Mouse (Mus musculus): ENCODE data around the gene Ntf3.
A peak's percentile ranks its signal among the peaks of the same experiment; 100 is the strongest.

Gene Ntf3

DNA sequence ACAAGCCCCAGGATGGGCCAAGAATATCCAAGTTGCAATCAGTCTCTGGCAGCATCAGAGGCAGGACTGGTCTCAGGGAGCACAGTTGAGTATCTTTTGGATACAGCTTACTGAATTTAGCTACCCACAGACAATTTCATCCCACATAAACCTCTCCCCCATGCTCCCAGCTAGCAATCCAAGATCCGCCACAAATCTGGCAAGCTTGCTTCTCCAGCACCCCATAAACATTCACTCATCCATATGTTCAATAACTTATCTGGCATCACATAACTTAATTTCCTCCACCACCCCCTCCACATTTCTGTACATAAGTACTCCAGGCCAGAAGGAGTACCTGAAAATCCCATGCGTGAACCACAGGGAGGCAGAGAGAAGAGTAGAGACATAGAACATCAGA is 10.8 kb downstream of the Ntf3 start:
- no peak for DNase-seq

DNA sequence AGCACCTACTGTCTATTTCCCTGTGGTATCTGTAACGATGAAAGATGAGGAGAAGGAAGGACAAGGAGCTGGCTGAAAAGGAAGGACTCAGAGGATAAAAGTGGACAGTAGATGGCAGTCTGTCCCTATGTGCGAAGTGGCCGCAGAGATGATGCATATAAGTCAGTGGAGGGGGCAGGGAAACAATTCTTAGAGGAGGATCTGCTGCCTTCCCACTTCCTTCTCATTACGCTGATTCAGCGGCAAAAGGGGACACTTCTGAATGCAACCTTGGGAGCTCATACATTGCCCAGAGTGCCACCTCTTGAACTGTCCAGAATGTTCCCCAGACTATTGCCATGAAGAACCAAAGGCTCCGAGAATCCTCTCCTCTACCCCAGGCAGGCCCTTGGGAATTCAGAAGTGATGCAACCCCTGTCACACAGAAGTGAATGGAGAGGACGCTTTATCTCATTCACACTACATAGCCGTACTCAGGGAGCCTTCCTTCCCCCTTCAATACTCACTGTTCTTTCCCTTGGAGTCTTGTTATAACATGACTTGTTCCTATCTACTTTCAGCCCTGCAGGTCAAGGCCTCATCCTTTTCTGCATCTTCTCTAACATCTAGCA is 12.2 kb downstream of the Ntf3 start:
- no peak for DNase-seq

DNA sequence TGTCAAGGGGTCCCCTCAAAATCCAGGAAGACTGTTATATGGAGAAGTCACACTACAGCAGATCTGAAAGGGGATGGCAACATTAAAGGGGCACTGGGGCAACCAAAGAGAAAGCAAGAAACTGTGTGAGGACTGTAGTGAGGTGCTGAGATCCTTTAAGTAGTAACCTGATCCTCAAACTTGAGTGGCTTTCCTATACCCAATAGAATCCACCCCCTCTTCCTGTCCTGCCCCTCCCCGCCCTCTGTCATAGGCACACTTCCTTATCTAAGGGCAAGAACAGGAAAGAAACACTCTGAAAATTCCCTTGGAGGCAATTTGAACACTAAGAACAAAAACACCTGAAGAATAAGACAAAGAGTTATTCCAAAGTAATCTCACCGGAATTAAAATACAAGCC is 13.6 kb downstream of the Ntf3 start:
- DNase-seq: no peak

DNA sequence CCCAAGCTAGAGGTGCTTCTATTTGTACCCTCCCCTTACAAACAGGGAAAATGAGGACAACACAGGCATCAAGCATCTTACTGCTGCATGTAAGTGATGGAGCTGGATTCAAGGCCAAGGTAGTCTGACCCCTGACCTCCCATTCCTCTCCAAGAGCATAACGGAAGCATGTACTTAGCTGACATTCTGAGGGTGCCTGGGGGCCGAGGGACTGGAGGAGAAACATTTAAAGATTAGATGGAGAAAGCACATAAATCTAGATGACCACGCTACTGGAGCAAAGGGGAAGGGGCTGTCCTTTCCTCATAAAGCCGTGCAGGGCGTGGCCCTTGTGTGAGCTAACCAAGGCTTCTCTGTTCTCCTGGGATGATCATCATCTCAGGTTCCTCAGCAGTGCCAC is 23.1 kb downstream of the Ntf3 start:
- no peak for DNase-seq

DNA sequence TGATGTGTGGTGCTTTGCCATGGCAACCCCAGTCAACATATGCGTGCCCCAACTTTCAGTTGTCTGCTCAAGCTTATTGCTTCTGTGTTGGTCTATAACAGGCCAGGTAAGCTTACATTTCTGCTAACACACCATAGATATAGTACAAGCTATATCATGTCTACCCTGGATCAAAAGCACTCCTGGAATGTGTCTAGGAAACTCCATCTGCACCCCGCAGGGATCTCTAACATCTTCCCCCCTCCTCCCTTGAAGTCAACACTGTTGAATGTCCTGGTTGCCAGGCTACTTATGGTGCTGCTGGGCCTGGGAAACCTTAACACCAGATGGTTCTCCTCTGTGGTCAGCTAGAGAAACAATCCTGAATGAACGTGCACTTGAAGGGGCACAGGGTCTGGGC is 24.0 kb downstream of the Ntf3 start:
- no peak for DNase-seq

DNA sequence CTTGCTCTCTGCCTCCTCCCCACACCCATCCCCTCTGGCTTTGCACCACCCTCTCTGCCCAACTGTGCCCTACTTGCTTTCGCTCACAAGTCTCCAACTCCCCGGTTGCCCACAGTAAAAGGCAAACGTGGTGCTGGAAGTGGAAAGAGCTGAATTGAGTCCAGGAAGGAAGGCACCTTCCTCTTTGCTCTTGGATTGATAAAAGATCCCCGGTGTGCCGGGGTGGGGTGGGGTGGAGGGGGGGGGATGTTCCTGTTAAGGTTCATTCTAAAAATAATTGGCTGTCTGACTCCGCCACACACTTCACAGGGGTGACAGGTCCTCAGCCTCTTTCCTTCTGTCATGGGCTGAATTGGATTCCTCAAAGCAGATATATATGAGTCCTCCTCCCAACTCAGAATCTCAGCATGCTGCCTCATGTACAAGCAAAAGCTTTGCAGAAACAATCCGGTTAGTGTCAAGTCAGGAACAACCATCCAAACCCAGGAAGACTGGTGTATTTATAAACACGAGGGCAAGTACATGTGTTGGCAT is 24.6 kb downstream of the Ntf3 start:
- DNase-seq: no peak

DNA sequence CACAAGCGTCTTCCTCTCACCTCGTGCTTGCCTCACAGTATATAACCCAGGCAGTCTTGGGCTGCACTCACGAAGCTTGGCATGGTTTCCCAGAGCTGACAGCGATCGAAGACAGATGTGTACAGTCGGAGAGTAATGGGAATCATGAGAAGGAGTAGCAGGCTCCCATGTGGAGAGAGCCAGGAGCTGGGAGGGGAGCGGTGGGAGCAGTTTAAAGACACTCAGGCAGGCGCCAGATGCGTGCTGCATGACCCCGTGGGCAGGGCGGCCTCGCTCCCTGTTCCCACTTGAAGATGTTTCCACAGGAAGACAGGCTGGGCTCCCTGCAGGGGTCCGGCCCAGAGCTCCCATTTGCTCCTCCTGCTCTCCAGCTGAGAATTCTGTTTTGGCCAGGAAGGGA is 25.2 kb downstream of the Ntf3 start:
- DNase-seq: peak; percentile 29

DNA sequence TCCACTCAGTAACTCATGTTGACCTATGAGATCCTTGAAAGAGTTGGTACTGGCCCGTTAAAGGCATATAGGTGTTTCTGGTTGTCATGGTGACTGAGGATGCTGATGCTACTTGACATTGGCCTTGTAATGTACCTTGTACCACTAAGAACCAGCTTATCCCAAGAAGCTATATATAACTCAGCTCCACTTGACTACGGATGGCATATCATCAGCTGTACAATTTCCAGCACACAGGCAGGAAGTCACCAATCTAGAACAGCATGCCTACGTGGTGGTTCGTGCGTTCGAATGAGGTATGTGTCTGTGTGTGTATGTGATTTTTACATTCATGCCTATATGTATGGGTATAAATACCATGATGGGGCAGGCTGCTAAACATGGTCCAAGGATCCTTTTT is 25.7 kb downstream of the Ntf3 start:
- no peak for DNase-seq

DNA sequence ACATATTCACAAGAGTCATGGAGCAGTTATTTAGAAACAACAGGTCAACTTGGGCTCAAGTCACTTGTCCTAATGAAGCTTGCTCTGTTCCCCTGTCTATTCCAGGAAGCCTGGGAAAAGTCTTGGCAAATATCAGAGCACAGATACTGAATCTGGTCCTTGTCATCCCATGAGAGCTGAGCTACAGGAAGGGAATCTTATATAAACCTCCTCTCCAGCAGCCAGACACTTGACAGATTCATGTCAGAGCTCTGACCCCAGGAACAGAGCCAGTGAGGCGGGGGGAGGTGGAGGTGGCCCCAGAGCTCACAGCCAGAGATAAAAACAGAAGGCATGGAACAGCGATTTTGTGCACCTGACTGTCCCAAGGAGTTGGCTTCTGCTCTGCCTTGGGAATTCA is 26.3 kb downstream of the Ntf3 start:
- DNase-seq: no peak

DNA sequence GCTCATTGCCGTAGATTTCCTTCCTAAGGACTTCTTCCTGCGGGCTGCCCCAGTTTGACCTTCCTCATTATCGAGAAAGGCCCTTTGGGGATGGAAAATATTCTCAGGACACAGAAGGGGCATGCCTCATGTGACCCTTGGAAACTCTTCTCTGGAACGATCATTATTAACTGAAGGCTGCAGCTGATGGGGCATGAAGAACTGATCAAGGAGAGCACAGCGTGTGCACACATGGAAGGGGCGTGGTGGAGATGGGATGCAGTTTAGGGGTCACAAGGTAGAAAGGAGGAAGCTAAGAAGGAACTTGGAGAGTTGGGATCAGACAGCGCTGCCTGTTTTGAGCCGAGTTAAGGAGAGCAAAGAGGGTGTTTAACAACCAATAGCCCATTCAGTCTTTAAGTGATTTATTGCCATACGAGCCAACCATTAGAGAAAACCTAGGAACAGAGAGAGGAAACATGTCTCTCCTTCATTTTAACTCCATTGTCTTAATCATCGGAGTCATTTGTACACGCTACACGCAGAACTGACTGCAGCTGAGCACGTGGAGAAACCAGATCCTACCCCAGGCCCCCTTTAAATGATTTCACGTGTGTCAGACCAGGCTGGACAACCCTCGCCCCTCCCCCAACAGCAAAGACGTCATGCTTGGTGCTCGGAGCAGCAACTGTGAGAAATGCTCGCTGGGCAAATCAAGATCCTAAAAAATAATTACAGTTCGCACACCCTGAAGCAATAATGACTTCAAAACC is 32.4 kb downstream of the Ntf3 start:
- DNase-seq: no peak

GRCm38 (mm10) chr6:126128238-126128637 is 38.5 kb downstream of the Ntf3 start:
- peak; percentile 34 for DNase-seq

DNA sequence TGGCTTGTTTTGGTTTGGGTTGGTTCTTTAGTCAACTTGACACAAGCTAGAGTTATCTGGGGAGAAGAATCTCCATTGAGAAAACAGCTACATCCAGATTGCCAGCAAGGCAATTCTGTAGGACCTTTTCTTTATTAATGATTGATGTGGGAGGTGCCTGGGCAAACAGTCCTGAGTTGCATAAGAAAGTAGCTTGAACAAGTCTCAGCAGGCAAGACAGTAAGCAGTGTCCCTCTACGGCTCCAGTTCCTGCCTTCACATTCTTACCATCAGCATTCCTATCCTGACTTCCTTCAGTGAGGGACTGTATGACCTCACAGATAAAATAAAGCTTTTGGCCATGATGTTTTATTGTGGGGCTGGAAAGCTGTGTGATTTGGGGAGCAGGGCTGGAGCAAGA is 48.5 kb downstream of the Ntf3 start:
- no peak for DNase-seq

GRCm38 (mm10) chr6:126117191-126117590 is 49.5 kb downstream of the Ntf3 start:
- DNase-seq: no peak

- no peak for DNase-seq
These were observed 51.6 kb downstream of the Ntf3 start for GRCm38 (mm10) chr6:126114934-126115633.

- DNase-seq: no peak
These were observed 55.5 kb downstream of the Ntf3 start for GRCm38 (mm10) chr6:126110892-126111835.

- DNase-seq: no peak
These were observed 57.5 kb downstream of the Ntf3 start for GRCm38 (mm10) chr6:126109184-126109583.

- no peak for DNase-seq
These were observed 57.9 kb downstream of the Ntf3 start for GRCm38 (mm10) chr6:126108771-126109170.

- no peak for DNase-seq
These were observed 59.3 kb downstream of the Ntf3 start for GRCm38 (mm10) chr6:126107398-126107797.

- no peak for DNase-seq
These were observed 59.9 kb downstream of the Ntf3 start for GRCm38 (mm10) chr6:126106798-126107173.

DNA sequence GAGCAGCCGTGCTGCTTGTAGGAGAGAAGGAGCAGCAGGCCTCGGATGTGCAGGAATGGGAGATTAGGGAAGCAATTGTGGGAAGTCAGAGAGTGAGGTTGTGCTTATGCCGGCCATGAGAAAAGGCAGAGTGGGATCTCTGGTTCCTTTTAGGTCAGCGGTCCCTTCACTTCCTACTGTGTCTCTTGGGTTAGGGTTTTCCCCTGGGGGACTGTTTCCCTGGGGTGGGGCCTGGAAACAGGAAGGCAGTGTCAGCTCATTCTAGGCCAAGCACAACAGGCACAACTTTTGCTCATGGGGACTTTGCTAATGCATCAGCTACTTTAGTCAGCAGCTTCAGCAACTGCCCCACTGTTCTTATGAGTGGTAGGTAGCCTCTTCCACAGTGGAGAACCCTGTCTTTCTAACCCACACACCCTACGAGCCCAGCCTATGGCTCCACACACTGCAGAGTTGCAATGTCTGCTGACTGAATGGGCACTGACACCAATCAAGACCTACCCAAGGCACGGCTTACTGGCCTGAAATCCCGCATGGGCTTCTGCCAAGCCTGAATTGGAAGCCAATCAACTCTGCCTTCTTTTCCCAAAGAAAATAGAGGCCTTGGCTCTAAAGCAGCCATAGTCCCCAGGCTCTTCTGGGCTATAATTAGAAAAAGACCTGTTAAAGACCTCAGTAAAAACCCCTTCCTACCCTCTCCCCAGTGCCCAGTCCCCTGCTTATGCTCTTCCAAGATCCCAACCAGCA is 60.5 kb downstream of the Ntf3 start:
- no peak for DNase-seq

DNA sequence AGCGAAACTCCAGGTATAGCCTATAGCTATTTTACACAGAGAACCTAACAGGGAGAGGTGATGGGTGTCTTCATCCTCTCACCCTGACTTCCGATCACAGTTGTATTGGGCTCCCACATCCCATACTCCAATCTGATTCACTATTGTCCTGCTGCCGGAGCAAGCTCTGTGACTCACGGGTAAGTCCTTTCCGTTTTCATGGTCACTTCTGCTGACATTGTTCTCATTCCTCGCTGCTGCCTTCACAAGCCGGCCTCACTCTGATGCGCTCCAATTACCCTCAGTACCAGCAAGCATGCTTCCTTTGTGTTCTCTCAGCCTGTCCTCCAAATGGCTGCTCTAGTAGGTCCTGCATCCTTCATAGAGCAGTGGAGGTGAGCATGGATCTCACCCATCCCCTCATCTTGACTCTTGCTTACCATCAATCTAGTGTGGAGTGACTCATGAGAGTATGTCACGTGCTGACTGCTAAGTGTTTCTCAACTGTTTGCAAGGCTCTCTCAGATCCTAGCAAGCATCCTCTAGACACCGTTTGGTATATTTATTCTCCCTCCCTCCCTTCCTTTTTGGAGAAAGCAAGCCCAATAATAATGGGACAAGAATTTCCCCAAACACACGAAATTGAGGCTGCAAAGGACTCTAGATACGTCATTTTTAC is 61.5 kb downstream of the Ntf3 start:
- DNase-seq: no peak

DNA sequence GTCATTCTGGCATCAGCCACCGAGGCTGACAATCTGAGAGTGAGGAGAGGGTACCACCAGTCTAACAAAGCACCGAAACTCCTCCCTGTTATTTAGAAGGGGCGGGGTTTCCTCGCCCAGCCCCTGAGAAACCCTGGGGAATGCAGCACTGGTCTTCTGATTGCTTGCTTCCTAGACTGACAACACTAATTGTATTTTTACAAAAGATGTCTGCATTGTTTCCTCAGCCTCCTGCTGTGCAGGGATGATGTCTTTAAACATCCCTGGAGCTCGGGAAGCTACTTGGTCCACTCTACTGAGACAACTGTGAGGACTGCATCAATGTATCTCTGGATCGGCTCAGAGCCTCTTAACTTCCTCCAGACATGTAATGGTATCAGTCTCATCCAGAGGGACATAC is 64.1 kb downstream of the Ntf3 start:
- no peak for DNase-seq
